8 mouse cellular contexts compared by ENCODE assay signal in genomic region chr2:156420327-156420693, GRCm38 (mm10). TPM values are rescaled to one million over a fixed set of nuclear protein-coding genes. Genes with fewer than 3 reads are reported as not detected.
DNase-seq lines count a peak whose midpoint lies in the region; ATAC-seq and TF ChIP-seq lines count a peak whose summit lies in the region.

No protein-coding gene starts in this region.

- H3K4me1 ChIP-seq in limb, embryonic 13.5 days = peaks cover 26% of the 10 kb centered on the region
- peaks cover 9% of the 10 kb centered on the region for H3K4me1 ChIP-seq in stomach, embryonic 14.5 days (ENCODE audit: control insufficient read depth, insufficient read depth, low read length)

- peak overlapping the region; percentile 85 for H3K4me3 ChIP-seq in gastrocnemius, adult 2 months
- H3K4me3 ChIP-seq in limb, embryonic 13.5 days = peak overlapping the region; percentile 67
- H3K4me3 ChIP-seq in stomach, embryonic 14.5 days (ENCODE audit: low read depth, low read length) = peak overlapping the region; percentile 65

- intact Hi-C loops in gastrocnemius, adult 2 months (cut with DNase I) = loop anchor here (5.0 kb wide), 1 partner anchor 77 kb away; no protein-coding TSS in a partner anchor

- DNase-seq in gastrocnemius, adult 2 months = no peak
- no peak for DNase-seq in gastrocnemius, adult 18-20 months (ENCODE audit: low spot score)
- peak; percentile 28 for DNase-seq in right cerebral cortex, postnatal 4 days
- no peak for DNase-seq in right cerebral cortex, postnatal 10 days (ENCODE audit: low spot score in 2 of 2)
- no peak for DNase-seq in left cerebral cortex, adult 11 months (ENCODE audit: low spot score)
- no peak for DNase-seq in T-cell, adult 2 months (ENCODE audit: low spot score)

- peak overlapping the region; percentile 65 for H3K27ac ChIP-seq in gastrocnemius, adult 2 months
- peak overlapping the region; percentile 55; the same call in 1 of the 2 replicates for H3K27ac ChIP-seq in limb, embryonic 13.5 days
- no peak overlapping the region for H3K27ac ChIP-seq in stomach, embryonic 14.5 days (ENCODE audit: low read length)

- no peaks in the 10 kb centered on the region for H3K9me3 ChIP-seq in limb, embryonic 13.5 days
- H3K9me3 ChIP-seq in stomach, embryonic 14.5 days (ENCODE audit: control insufficient read depth, low read depth, low read length) = no peaks in the 10 kb centered on the region

- H3K36me3 ChIP-seq in limb, embryonic 13.5 days = no peaks in the 10 kb centered on the region
- H3K36me3 ChIP-seq in stomach, embryonic 14.5 days (ENCODE audit: control insufficient read depth, insufficient read depth, low read length) = no peaks in the 10 kb centered on the region

- 7% methylated on average over 14 of the region's 14 CpGs for WGBS in limb, embryonic 13.5 days
- 16% methylated on average over 14 of the region's 14 CpGs for WGBS in stomach, embryonic 14.5 days

- peak overlapping the region; percentile 96 for H3K4me2 ChIP-seq in limb, embryonic 13.5 days (replicated peaks)
- peak overlapping the region; percentile 98 for H3K4me2 ChIP-seq in stomach, embryonic 14.5 days (replicated peaks; ENCODE audit: low read depth, low read length)

- peak overlapping the region; percentile 78 for H3K9ac ChIP-seq in limb, embryonic 13.5 days
- peak overlapping the region; percentile 72 for H3K9ac ChIP-seq in stomach, embryonic 14.5 days (replicated peaks; ENCODE audit: low read depth, low read length)

- ATAC-seq in limb, embryonic 13.5 days (ENCODE audit: low FRiP score, low read depth) = 0 out of 2 replicates have a peak, but pooled peaks have one; percentile 7
- peak; percentile 5; the same call in 1 of the 2 replicates for ATAC-seq in stomach, embryonic 14.5 days (ENCODE audit: insufficient number of reproducible peaks, insufficient read depth, low FRiP score, low read depth)

- TF ChIP-seq CTCF in gastrocnemius, adult 2 months (IDR thresholded peaks at IDR 0.05) = no peak

- H3K27me3 ChIP-seq in limb, embryonic 13.5 days = peaks cover 70% of the 10 kb centered on the region
- 0 out of 2 replicates have a peak, but pooled peaks cover 9% of the 10 kb centered on the region for H3K27me3 ChIP-seq in stomach, embryonic 14.5 days (ENCODE audit: control insufficient read depth, insufficient read depth, low read length)

RNA-seq across cellular contexts. Expression of gene Epb41l1, which starts 0.4 kb away (rescaled TPM):
- 1 to 10 TPM; 3.8 to 4.6 TPM for total RNA-seq in gastrocnemius, adult 2 months (2021)
- total RNA-seq in gastrocnemius, adult 18-20 months (2021) = 1 to 10 TPM; 4.6 to 4.8 TPM
- polyA plus RNA-seq in limb, embryonic 13.5 days (2015; fragmentation: Nextera tagmentation; extraction: Ambion mirVana) = 3.3 and 3.7 TPM in 2 replicates
- polyA plus RNA-seq in stomach, embryonic 14.5 days (2014; fragmentation: Nextera tagmentation; extraction: Ambion mirVana) = 5.2 and 6.2 TPM in 2 replicates
